Mouse (Mus musculus): ENCODE results near the gene Ccdc81. TPM values are rescaled to one million over a fixed set of nuclear protein-coding genes. Genes with fewer than 3 reads are reported as not detected.

The Ccdc81 gene
- total and polyA plus RNA-seq, 2 experiments from 2014 or later: not detected

- TF ChIP-seq CTCF (IDR thresholded peaks at IDR 0.05; ENCODE audit: low read depth) (no peak), EP300 (IDR thresholded peaks at IDR 0.05; ENCODE audit: low read depth) (no peak)
- DNase-seq (ENCODE audit: low spot score): no peak
These were observed 57.8 kb downstream of the Ccdc81 start for GRCm38 (mm10) chr7:89845669-89846068.

GRCm38 (mm10) chr7:89843533-89843932, 59.9 kb downstream of the Ccdc81 start:
- Histone ChIP-seq H3K27ac (ENCODE audit: low read depth) (no peak overlapping the region), H3K27me3 (ENCODE audit: control insufficient read depth, insufficient read depth, low read length) (no peaks in the 10 kb centered on the region), H3K36me3 (replicated peaks; ENCODE audit: control insufficient read depth, insufficient read depth, low read length) (no peaks in the 10 kb centered on the region), H3K9me3 (replicated peaks; ENCODE audit: control insufficient read depth, low read length) (no peaks in the 10 kb centered on the region), H3K4me3 (ENCODE audit: low read depth, low read length) (no peak overlapping the region), H3K4me2 (ENCODE audit: low read depth, low read length) (no peak overlapping the region), H3K9ac (replicated peaks; ENCODE audit: low read depth, low read length) (no peak overlapping the region), H3K4me1 (ENCODE audit: control insufficient read depth, insufficient read depth) (no peaks in the 10 kb centered on the region; the same call in 1 of the 2 replicates)
- 25% methylated on average over 6 of the region's 6 CpGs for WGBS
- no peak for ATAC-seq (ENCODE audit: insufficient read depth, low read depth)
- TF ChIP-seq EP300 (IDR thresholded peaks at IDR 0.05; ENCODE audit: low read depth) (no peak), CTCF (IDR thresholded peaks at IDR 0.05; ENCODE audit: low read depth) (peak; percentile 66)
- peak; percentile 28 for DNase-seq (ENCODE audit: low spot score)

More at GRCm38 (mm10) chr7:89845669-89846068, 57.8 kb downstream of the Ccdc81 start:
- Histone ChIP-seq H3K9ac (replicated peaks; ENCODE audit: low read depth, low read length) (no peak overlapping the region), H3K4me3 (ENCODE audit: low read depth, low read length) (no peak overlapping the region), H3K9me3 (replicated peaks; ENCODE audit: control insufficient read depth, low read length) (no peaks in the 10 kb centered on the region), H3K36me3 (replicated peaks; ENCODE audit: control insufficient read depth, insufficient read depth, low read length) (no peaks in the 10 kb centered on the region), H3K27me3 (ENCODE audit: control insufficient read depth, insufficient read depth, low read length) (no peaks in the 10 kb centered on the region), H3K4me1 (ENCODE audit: control insufficient read depth, insufficient read depth) (no peaks in the 10 kb centered on the region; the same call in 1 of the 2 replicates), H3K27ac (ENCODE audit: low read depth) (no peak overlapping the region), H3K4me2 (ENCODE audit: low read depth, low read length) (no peak overlapping the region)
- no peak for ATAC-seq (ENCODE audit: insufficient read depth, low read depth)
- 61% methylated on average over 4 of the region's 4 CpGs for WGBS

DNA sequence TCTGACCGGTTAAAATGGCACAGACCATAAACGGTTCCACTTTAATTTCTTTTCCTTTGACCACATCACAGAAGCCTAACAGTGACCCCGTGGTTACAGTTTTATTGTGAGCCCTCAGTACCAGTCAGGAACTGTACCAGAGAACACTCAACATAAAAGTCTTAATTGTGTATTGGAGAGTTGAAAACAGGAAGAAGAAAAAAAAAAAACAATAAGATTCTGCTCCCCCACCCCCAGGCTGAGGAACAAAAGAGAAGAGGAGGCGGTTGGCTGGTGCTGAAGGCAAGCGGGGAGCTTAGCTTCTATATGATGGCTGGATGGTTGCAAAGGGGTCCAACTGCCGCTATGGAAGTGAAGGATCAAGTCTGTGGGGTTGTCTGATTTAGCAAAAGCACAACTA, 60.3 kb downstream of the Ccdc81 start:
- WGBS: 56% methylated on average over 6 of the region's 6 CpGs
- TF ChIP-seq EP300 (IDR thresholded peaks at IDR 0.05; ENCODE audit: low read depth) (no peak), CTCF (IDR thresholded peaks at IDR 0.05; ENCODE audit: low read depth) (no peak)
- ATAC-seq (ENCODE audit: insufficient read depth, low read depth) (no peak), DNase-seq (ENCODE audit: low spot score) (no peak)
- no peaks in the 10 kb centered on the region for H3K9me3 ChIP-seq (replicated peaks; ENCODE audit: control insufficient read depth, low read length)
- no peak overlapping the region for H3K4me3 ChIP-seq (ENCODE audit: low read depth, low read length)
- no peak overlapping the region for H3K9ac ChIP-seq (replicated peaks; ENCODE audit: low read depth, low read length)
- H3K4me1 ChIP-seq (ENCODE audit: control insufficient read depth, insufficient read depth): peaks cover 2% of the 10 kb centered on the region; the same call in 1 of the 2 replicates
- H3K27ac ChIP-seq (ENCODE audit: low read depth): no peak overlapping the region
- H3K27me3 ChIP-seq (ENCODE audit: control insufficient read depth, insufficient read depth, low read length): no peaks in the 10 kb centered on the region
- H3K36me3 ChIP-seq (replicated peaks; ENCODE audit: control insufficient read depth, insufficient read depth, low read length): no peaks in the 10 kb centered on the region
- no peak overlapping the region for H3K4me2 ChIP-seq (ENCODE audit: low read depth, low read length)

DNA sequence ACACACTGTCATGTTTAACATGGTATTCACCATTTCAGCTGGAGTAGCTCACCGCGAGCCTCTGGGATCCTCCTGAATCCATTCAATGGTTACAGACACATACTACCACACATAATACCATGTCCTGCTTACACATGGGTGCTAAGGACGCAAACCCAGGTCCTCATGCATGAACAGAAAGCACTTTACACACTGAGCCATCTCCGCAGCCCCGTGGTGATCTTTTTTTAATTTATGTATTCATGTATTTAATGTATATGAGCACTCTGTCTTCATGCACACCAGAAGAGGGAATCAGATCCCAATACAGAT, 61.1 kb downstream of the Ccdc81 start:
- 84% methylated on average over 5 of the region's 5 CpGs for WGBS
- no peak overlapping the region for H3K9ac ChIP-seq (replicated peaks; ENCODE audit: low read depth, low read length)

GRCm38 (mm10) chr7:89841670-89842403, 61.6 kb downstream of the Ccdc81 start:
- Histone ChIP-seq H3K36me3 (replicated peaks; ENCODE audit: control insufficient read depth, insufficient read depth, low read length) (no peaks in the 10 kb centered on the region), H3K9me3 (replicated peaks; ENCODE audit: control insufficient read depth, low read length) (no peaks in the 10 kb centered on the region), H3K27me3 (ENCODE audit: control insufficient read depth, insufficient read depth, low read length) (no peaks in the 10 kb centered on the region), H3K9ac (replicated peaks; ENCODE audit: low read depth, low read length) (no peak overlapping the region), H3K4me1 (ENCODE audit: control insufficient read depth, insufficient read depth) (peaks cover 9% of the 10 kb centered on the region; the same call in 1 of the 2 replicates), H3K27ac (ENCODE audit: low read depth) (no peak overlapping the region), H3K4me2 (ENCODE audit: low read depth, low read length) (peak overlapping the region; percentile 33; the same call in 1 of the 2 replicates), H3K4me3 (ENCODE audit: low read depth, low read length) (no peak overlapping the region)
- TF ChIP-seq EP300 (IDR thresholded peaks at IDR 0.05; ENCODE audit: low read depth) (no peak), CTCF (IDR thresholded peaks at IDR 0.05; ENCODE audit: low read depth) (peak; percentile 88)
- WGBS: 31% methylated on average over 15 of the region's 15 CpGs
- ATAC-seq (ENCODE audit: insufficient read depth, low read depth) (0 out of 2 replicates have a peak, but pooled peaks have one; percentile 32), DNase-seq (ENCODE audit: low spot score) (peak; percentile 75)

More for the DNA sequence above, 61.1 kb downstream of the Ccdc81 start:
- Histone ChIP-seq H3K27me3 (ENCODE audit: control insufficient read depth, insufficient read depth, low read length) (no peaks in the 10 kb centered on the region), H3K27ac (ENCODE audit: low read depth) (no peak overlapping the region), H3K4me1 (ENCODE audit: control insufficient read depth, insufficient read depth) (peaks cover 9% of the 10 kb centered on the region; the same call in 1 of the 2 replicates), H3K36me3 (replicated peaks; ENCODE audit: control insufficient read depth, insufficient read depth, low read length) (no peaks in the 10 kb centered on the region), H3K4me2 (ENCODE audit: low read depth, low read length) (no peak overlapping the region), H3K4me3 (ENCODE audit: low read depth, low read length) (no peak overlapping the region), H3K9me3 (replicated peaks; ENCODE audit: control insufficient read depth, low read length) (no peaks in the 10 kb centered on the region)
- ATAC-seq (ENCODE audit: insufficient read depth, low read depth) (no peak), DNase-seq (ENCODE audit: low spot score) (no peak)
- TF ChIP-seq EP300 (IDR thresholded peaks at IDR 0.05; ENCODE audit: low read depth): no peak
- TF ChIP-seq CTCF (IDR thresholded peaks at IDR 0.05; ENCODE audit: low read depth): no peak

Data from heart, postnatal 0 days (tissue).